Mouse (Mus musculus) stomach, postnatal 0 days (tissue): ENCODE data around the gene Rhox11. TPM values are rescaled to one million over a fixed set of nuclear protein-coding genes. Genes with fewer than 3 reads are reported as not detected.
"Not testable (repeated sequence)": the region's sequence is repeated elsewhere in the genome, so short reads cannot be mapped to it uniquely, and the experiment has no call there.

Source experiments
- ATAC-seq: fragments of 200-750 bp; cut with Nextera tagmentation; 2 replicates; pipeline ENCODE4 v1.8.0; 2017; ENCODE audit not compliant: low FRiP score, low TSS enrichment
- DNase-seq: peaks from one replicate; pipeline ENCODE4 v3.0.0-alpha.2; 2016; ENCODE audit warnings: low spot score
- H3K27ac ChIP-seq: fragments of 300-500 bp; sonication (generic); replicated peaks from 2 replicates; pipeline ENCODE4 v1.5.1; 2014; ENCODE audit warnings: mild to moderate bottlenecking, control low read depth
- H3K27me3 ChIP-seq: fragments of 300-500 bp; sonication (generic); 2 replicates; pipeline ENCODE4 v1.6.1; 2014; ENCODE audit warnings: low read length; ENCODE audit not compliant: control insufficient read depth, insufficient read depth
- H3K36me3 ChIP-seq: fragments of 300-500 bp; sonication (generic); 2 replicates; pipeline ENCODE4 v1.6.1; 2014; ENCODE audit warnings: low read length, mixed read lengths; ENCODE audit not compliant: control insufficient read depth, insufficient read depth
- H3K4me1 ChIP-seq: fragments of 300-500 bp; sonication (generic); replicated peaks from 2 replicates; pipeline ENCODE4 v1.6.1; 2014; ENCODE audit warnings: antibody characterized with exemption; ENCODE audit not compliant: control insufficient read depth, insufficient read depth
- H3K4me2 ChIP-seq: fragments of 300-500 bp; sonication (generic); replicated peaks from 2 replicates; pipeline ENCODE4 v1.6.1; 2014; ENCODE audit warnings: low read depth, mild to moderate bottlenecking, control low read depth, moderate library complexity
- H3K4me3 ChIP-seq: fragments of 300-500 bp; sonication (generic); 2 replicates; pipeline ENCODE4 v1.5.1; 2014; ENCODE audit warnings: low read depth, low read length, control low read depth
- H3K9ac ChIP-seq: fragments of 300-500 bp; sonication (generic); 2 replicates; pipeline ENCODE4 v1.6.1; 2014; ENCODE audit warnings: mild to moderate bottlenecking, low read length, control low read depth, mixed read lengths
- H3K9me3 ChIP-seq: fragments of 300-500 bp; sonication (generic); 2 replicates; pipeline ENCODE4 v1.6.1; 2016; ENCODE audit warnings: low read length; ENCODE audit not compliant: control insufficient read depth
- CTCF ChIP-seq: IDR thresholded peaks from 2 replicates; pipeline ENCODE4 v1.5.1; 2016; ENCODE audit warnings: antibody characterized with exemption, low read depth, mild to moderate bottlenecking, moderate library complexity
- EP300 ChIP-seq: optimal IDR thresholded peaks from 2 replicates; pipeline ENCODE3; 2016; ENCODE audit warnings: antibody characterized with exemption
- WGBS: fragments of 180-500 bp; shearing (Covaris S2); extraction: QIAGEN DNeasy Blood & Tissue Kit; methylation state at CpG from one replicate; pipeline ENCODE4 v1.1.7; 2014; 5-methylcytosine and 5-hydroxymethylcytosine counted together
- polyA plus RNA-seq: library from polyadenylated mRNA; unstranded; fragments of >200 nt; fragmentation: Nextera tagmentation; extraction: Ambion mirVana; gene quantifications from 2 replicates; pipeline ENCODE4 v1.2.1, GENCODE M21; 2015

Rhox11 gene
- polyA plus RNA-seq, 1 experiment from 2014 or later: not detected

DNA sequence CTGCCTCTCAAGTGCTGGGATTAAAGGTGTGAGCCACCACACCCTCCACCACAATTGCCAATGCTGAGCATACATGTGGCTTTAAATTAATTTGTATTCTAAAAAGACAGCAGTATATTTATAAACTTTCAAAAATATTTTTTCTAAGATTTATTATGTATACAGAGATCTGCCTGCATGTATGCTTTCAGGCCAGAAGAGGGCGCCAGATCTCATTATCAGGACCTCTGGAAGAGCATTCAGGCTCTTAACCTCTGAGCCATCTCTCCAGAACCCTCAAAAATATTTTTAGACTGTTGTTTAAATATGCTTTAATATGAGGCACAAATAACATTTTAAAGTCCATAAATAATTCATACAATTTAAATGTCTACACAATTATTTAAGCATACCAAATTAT is 23.4 kb downstream of the Rhox11 start:
- TF ChIP-seq EP300 (no peak), CTCF (peak; percentile 61)
- no peak for DNase-seq
- H3K4me1 ChIP-seq: no peaks in the 10 kb centered on the region
- H3K27me3 ChIP-seq: no peaks in the 10 kb centered on the region
- WGBS: 0% methylated on average over 1 of the region's 1 CpGs
- H3K9ac ChIP-seq: no peak overlapping the region
- H3K4me2 ChIP-seq: no peak overlapping the region
- ATAC-seq: no peak
- no peaks in the 10 kb centered on the region for H3K36me3 ChIP-seq
- H3K4me3 ChIP-seq: no peak overlapping the region
- H3K27ac ChIP-seq: no peak overlapping the region
- no peaks in the 10 kb centered on the region for H3K9me3 ChIP-seq

DNA sequence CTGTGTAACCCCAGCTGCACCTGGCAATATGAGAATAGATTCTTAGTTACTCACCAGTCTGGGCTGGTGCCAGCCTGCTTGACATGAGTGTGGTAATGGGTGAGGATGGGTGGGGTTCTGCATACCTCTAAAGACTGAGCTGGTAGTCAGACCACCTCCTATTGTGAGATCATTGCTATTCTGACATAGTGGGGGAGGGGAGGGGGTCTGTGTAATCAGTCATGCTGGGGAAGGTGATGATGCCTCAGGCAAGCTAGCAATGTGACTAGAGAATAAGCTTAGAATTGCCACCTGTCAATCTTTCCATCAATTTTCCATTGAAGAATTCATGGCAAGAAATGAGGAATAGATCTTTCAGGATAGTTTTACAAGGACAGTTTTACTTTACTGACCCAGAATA is 41.9 kb downstream of the Rhox11 start, which contains the start of gene Btg1-ps2:
Btg1-ps2 (minus strand) TSS at position 101 of the 400 bp plus-strand sequence.
- not testable (repeated sequence) for H3K9ac ChIP-seq, H3K4me1 ChIP-seq, H3K27ac ChIP-seq, H3K4me2 ChIP-seq, ATAC-seq, H3K9me3 ChIP-seq, DNase-seq, H3K36me3 ChIP-seq, H3K4me3 ChIP-seq, H3K27me3 ChIP-seq

DNA sequence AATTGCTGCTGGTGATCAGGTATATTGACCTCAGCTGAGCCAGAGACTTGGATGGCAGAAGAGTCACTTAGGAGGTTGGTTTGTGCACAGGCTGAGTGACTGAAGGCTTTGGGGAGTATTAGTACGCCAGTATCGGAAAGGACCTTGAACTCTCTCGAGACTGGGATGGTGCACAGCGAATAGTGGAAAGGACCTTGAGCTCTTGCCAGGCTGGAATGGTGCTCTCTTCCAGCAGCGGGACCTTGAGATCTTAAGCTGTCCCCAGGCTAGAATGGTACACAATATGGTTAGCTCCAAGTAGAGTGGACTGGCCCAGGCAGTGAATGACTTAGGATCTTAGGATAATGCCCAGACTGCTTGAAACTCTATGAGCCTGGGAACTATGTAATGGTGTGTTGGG is 45.3 kb downstream of the Rhox11 start:
- no peaks in the 10 kb centered on the region for H3K9me3 ChIP-seq
- H3K27me3 ChIP-seq: no peaks in the 10 kb centered on the region
- no peak overlapping the region for H3K4me2 ChIP-seq
- no peak overlapping the region for H3K4me3 ChIP-seq
- 95% methylated on average over 5 of the region's 5 CpGs for WGBS
- no peak overlapping the region for H3K9ac ChIP-seq
- DNase-seq (no peak), ATAC-seq (no peak)
- no peaks in the 10 kb centered on the region for H3K4me1 ChIP-seq
- no peak overlapping the region for H3K27ac ChIP-seq
- TF ChIP-seq CTCF (no peak), EP300 (no peak)
- H3K36me3 ChIP-seq: no peaks in the 10 kb centered on the region

DNA sequence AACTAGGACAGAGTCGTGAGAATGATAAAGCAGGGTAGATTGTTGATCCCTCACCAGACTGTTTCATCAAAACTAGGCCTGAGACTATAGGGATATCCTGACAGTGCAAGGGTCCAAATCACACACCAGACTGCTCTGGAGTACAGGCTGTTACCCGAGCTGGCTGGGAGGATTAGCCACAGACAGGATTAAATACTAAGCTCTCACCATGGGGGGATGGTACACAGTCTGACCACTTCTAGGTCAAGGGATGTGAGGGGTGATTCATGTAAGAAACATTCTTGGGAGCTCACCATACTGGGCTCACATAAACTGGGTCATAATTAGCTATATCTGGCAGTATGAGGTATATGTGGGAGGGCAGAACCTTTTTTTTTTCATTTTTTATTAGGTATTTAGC is 51.1 kb downstream of the Rhox11 start:
- WGBS: 58% methylated on average over 2 of the region's 2 CpGs
- H3K27ac ChIP-seq: no peak overlapping the region
- H3K4me2 ChIP-seq: no peak overlapping the region
- no peaks in the 10 kb centered on the region for H3K4me1 ChIP-seq
- no peaks in the 10 kb centered on the region for H3K36me3 ChIP-seq
- H3K9ac ChIP-seq: no peak overlapping the region
- DNase-seq: no peak
- ATAC-seq: no peak
- TF ChIP-seq EP300: no peak
- TF ChIP-seq CTCF: no peak
- H3K27me3 ChIP-seq: no peaks in the 10 kb centered on the region
- H3K9me3 ChIP-seq: no peaks in the 10 kb centered on the region
- no peak overlapping the region for H3K4me3 ChIP-seq

Other genes with a start within 250 kb of the Rhox11 start
- gene Rhox8, start 206.2 kb downstream of the Rhox11 start, polyA plus RNA-seq: 0.11 TPM in 1 of 2 replicates, not detected in the other
- gene Rhox7b, start 187.9 kb downstream of the Rhox11 start, polyA plus RNA-seq: not detected in 2 replicates
- gene Rhox9, start 183.4 kb downstream of the Rhox11 start, polyA plus RNA-seq: not detected in 2 replicates
- gene Btg1-ps1, start 66.3 kb downstream of the Rhox11 start, polyA plus RNA-seq: not detected in 2 replicates
- not detected in 2 replicates for gene Btg1-ps2, start 42.0 kb downstream of the Rhox11 start, polyA plus RNA-seq
- 0.18 TPM in 1 of 2 replicates, not detected in the other for gene Rhox10, start 18.7 kb downstream of the Rhox11 start, polyA plus RNA-seq
- gene Rhox12, start 25.8 kb upstream of the Rhox11 start, polyA plus RNA-seq: not detected in 2 replicates
- gene Rhox13, start 36.1 kb upstream of the Rhox11 start, polyA plus RNA-seq: not detected in 2 replicates
- 1.7 and 2.0 TPM in 2 replicates for gene Zbtb33, start 104.7 kb upstream of the Rhox11 start, polyA plus RNA-seq
- gene Tmem255a, start 167.3 kb upstream of the Rhox11 start, polyA plus RNA-seq: 9.4 and 10.2 TPM in 2 replicates
- 0.05 and 0.06 TPM in 2 replicates for gene Atp1b4, start 231.0 kb upstream of the Rhox11 start, polyA plus RNA-seq